Mouse (Mus musculus): ENCODE results near the gene Sstr3.

GRCm38 (mm10) chr15:78589936-78590335, 45.5 kb upstream of the Sstr3 start:
- no peak for TF ChIP-seq GATA1 (IDR thresholded peaks at IDR 0.05; ENCODE audit: low read length)
- no peak for TF ChIP-seq TAL1 (IDR thresholded peaks at IDR 0.05; ENCODE audit: low read length)
